Mouse (Mus musculus) megakaryocyte, embryonic 14.5 days (primary cell): ENCODE results near the gene Pcdh9. TPM values are rescaled to one million over a fixed set of nuclear protein-coding genes. Genes with fewer than 3 reads are reported as not detected.

Source experiments
- H3K27me3 ChIP-seq: replicated peaks from 2 replicates; pipeline ENCODE3; 2012; ENCODE audit warnings: inconsistent platforms
- H3K36me3 ChIP-seq: replicated peaks from 2 replicates; pipeline ENCODE3; 2012; ENCODE audit warnings: low read length, inconsistent platforms, mixed read lengths
- H3K4me1 ChIP-seq: 2 replicates; pipeline ENCODE4 v1.6.1; 2012; ENCODE audit warnings: inconsistent platforms
- H3K4me3 ChIP-seq: replicated peaks from 2 replicates; pipeline ENCODE3; 2012; ENCODE audit warnings: moderate library complexity, mild to moderate bottlenecking, inconsistent platforms
- H3K9me3 ChIP-seq: 2 replicates; pipeline ENCODE4 v1.6.1; 2012; ENCODE audit warnings: inconsistent platforms
- FLI1 ChIP-seq: IDR thresholded peaks from 2 replicates; pipeline ENCODE4 v1.6.1; 2012; ENCODE audit warnings: low read length, inconsistent platforms, mixed read lengths
- GATA1 ChIP-seq: IDR thresholded peaks from 3 replicates; pipeline ENCODE4 v1.6.1; 2012; ENCODE audit warnings: mixed read lengths, low read length, inconsistent platforms, borderline replicate concordance
- polyA plus RNA-seq: library from polyadenylated mRNA; stranded (reverse); fragments of >175 nt; gene quantifications from 2 replicates; pipeline ENCODE4 v1.2.3, GENCODE M21; 2012; ENCODE audit warnings: low replicate concordance; ENCODE audit not compliant: insufficient read depth

Gene Pcdh9
- polyA plus RNA-seq: not detected in 2 replicates

DNA sequence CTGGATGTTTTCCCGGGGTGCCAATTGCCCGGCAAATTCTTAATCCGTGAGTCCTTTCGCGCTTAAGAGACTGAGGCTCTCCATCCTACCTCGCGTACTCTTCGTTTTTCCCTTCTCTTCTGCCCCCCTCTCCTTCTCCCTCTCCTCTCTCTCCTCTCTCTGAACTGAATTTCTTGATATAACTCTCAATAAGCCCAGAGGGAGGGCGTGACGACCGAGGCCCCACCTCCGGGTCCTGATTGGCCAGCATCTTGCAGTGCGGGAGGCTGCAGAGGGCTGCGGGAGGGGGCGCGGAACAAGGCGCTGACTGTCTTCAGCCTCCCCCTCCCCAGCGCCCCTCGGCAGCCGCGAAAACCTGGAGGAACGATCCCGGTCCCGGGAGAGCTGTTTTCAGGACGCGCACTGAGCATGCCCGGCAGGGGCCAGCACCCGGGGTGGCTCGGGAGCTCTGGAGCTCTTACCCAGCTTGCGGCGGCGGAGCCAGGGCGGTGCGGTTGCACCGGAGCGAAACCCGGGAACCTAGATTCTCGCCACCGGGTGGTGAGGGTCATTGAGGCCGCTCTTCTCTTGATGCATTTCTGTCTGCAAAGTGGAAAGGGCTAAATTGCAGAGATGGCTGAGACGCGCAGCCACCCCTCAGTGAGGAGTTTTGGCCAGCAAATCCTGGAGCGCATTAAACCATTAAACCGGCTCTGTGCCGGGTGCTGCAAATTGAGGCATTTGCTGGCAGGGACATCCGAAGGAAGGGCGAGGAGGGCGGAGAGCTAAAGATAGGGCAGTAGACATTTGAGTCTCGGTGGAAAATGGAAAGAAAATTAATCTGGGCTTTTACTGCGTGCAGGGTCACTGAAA lies at the start of gene Pcdh9:
Gene Pcdh9 (minus strand): TSS at position 161 of the 852 bp plus-strand sequence.
- Histone ChIP-seq H3K9me3 (no peaks in the 10 kb centered on the region), H3K4me1 (peaks cover 23% of the 10 kb centered on the region), H3K27me3 (peaks cover 31% of the 10 kb centered on the region), H3K4me3 (peak within 1 kb of the TSS; percentile 89), H3K36me3 (no peaks in the 10 kb centered on the region)
- no peak for TF ChIP-seq GATA1
- no peak for TF ChIP-seq FLI1

DNA sequence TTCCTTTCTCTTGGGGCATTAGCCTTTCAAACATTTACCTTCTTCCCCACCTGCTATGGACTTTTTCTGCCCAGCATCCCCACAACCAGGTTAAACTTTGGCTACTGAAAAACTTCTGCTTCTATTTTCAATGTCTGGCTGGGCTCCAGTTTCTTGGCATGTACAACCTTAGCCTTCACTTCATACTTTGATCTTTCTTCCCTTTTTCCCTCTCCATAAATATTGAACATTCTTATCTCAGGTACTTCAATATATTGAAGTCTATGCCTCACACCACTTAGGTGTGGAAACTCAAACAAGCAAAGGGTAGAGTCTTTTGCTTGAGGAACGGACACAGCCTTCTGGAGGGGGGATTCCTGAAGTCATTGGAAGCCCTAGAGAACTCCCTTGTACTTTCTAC lies 16.4 kb upstream of the Pcdh9 start:
- H3K4me3 ChIP-seq: no peak overlapping the region
- no peaks in the 10 kb centered on the region for H3K4me1 ChIP-seq
- no peaks in the 10 kb centered on the region for H3K36me3 ChIP-seq
- 0 out of 2 replicates have a peak, but pooled peaks cover 4% of the 10 kb centered on the region for H3K9me3 ChIP-seq
- TF ChIP-seq GATA1: no peak
- no peaks in the 10 kb centered on the region for H3K27me3 ChIP-seq

DNA sequence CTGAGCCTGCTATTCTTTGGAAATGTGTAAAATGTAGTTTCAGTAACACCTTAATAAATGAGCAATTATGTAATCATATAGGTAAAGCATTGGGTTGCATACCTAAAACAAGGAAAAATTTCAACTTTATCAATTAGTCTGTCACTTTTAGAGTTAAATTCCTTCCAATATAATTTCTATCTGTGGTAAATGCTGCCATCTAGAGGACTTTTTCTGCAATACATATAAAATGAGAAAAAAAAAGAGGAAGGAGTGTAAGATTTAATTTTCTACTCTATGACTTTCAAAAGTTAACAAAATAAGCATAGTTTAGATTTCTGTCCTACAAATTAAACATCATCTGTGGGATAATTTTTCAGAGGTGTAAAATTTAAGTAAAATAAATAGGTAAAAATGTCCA lies 8.1 kb upstream of the Pcdh9 start:
- Histone ChIP-seq H3K36me3 (no peaks in the 10 kb centered on the region), H3K9me3 (no peaks in the 10 kb centered on the region), H3K4me1 (no peaks in the 10 kb centered on the region), H3K27me3 (no peaks in the 10 kb centered on the region), H3K4me3 (no peak overlapping the region)
- TF ChIP-seq FLI1: no peak
- TF ChIP-seq GATA1: no peak

DNA sequence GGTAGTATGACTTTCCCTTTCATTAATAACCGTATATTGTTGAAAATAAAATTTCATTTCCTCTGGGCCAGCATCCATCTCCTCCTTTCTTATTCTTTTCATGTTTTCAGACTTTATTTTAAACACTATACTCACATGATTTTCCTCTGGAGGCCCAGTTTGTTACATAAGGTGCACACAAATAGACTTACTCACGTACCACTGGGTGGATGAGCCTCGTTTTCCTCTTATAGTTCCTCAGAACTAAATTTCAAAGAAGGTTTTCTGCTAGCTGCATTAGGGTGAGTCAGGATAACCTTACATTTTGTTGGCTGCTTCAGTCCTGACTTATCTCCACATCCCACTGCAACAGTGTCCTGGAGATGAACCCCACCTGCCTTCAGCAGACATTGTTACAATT lies 4.7 kb upstream of the Pcdh9 start:
- no peaks in the 10 kb centered on the region for H3K36me3 ChIP-seq
- H3K9me3 ChIP-seq: no peaks in the 10 kb centered on the region
- H3K4me1 ChIP-seq: peaks cover 15% of the 10 kb centered on the region
- H3K27me3 ChIP-seq: peaks cover 18% of the 10 kb centered on the region
- H3K4me3 ChIP-seq: no peak overlapping the region
- TF ChIP-seq FLI1: no peak
- TF ChIP-seq GATA1: no peak

- Histone ChIP-seq H3K4me1 (peaks cover 23% of the 10 kb centered on the region), H3K27me3 (peaks cover 31% of the 10 kb centered on the region), H3K36me3 (no peaks in the 10 kb centered on the region), H3K9me3 (no peaks in the 10 kb centered on the region), H3K4me3 (peak overlapping the region; percentile 89)
- TF ChIP-seq GATA1 (no peak), FLI1 (no peak)
Observed at GRCm38 (mm10) chr14:93891371-93891746, 880 bp upstream of the Pcdh9 start.

DNA sequence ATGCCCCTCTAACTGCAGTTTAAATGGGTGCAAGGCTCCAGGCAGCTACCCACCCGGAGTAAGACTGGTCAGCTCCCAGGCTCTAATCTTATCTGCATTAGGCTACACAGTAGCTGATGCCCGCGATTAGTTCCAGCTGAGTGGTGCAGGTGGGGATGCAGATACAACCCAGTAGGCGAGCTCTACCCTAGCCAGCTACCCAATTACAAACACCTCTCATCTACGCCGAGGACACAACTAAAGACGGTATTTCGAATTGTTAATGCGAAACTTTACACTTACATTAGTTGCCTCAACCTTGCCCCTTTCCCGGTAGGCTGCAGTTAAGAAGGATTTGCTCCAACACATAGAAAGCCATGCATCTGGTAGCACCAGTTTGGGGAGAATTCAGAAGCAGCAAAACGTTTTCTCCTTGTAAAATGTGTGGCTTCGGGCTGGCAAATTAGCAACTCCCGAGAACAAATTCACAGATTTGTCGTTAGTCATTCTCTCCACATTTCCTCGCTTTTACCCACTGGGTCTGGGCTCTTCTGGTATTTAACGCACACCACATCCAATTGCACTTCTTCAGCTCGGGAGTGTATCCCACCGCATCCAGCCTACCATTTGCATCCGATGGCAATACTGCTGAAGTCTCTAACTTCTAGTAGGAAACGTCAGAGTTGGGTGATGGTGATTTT lies 500 bp downstream of the Pcdh9 start:
- peaks cover 23% of the 10 kb centered on the region for H3K4me1 ChIP-seq
- peak overlapping the region; percentile 89 for H3K4me3 ChIP-seq
- peaks cover 31% of the 10 kb centered on the region for H3K27me3 ChIP-seq
- no peaks in the 10 kb centered on the region for H3K9me3 ChIP-seq
- no peaks in the 10 kb centered on the region for H3K36me3 ChIP-seq
- TF ChIP-seq FLI1: no peak
- TF ChIP-seq GATA1: no peak

DNA sequence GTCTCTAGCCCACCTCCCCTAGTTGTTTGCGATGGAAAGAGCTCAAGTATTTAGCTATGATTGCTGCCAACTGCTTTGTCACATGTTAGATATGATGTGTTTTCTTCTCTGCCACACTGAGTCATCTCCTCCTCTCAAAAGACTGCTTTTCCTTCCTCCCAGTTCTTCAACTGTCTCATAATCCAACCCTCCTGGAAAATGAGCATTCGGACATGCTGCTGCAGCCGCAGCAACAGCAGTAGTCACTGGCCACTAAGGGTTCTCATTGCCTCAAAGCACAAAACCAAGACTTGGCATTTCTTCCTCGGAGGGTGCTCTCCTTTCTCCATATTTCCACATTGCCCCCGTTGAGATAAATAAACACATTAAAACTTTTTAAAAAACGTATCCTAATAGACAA lies 1.2 kb downstream of the Pcdh9 start:
- H3K27me3 ChIP-seq: peaks cover 31% of the 10 kb centered on the region
- no peak for TF ChIP-seq FLI1
- no peaks in the 10 kb centered on the region for H3K9me3 ChIP-seq
- no peaks in the 10 kb centered on the region for H3K36me3 ChIP-seq
- H3K4me3 ChIP-seq: no peak overlapping the region
- peaks cover 23% of the 10 kb centered on the region for H3K4me1 ChIP-seq

- H3K36me3 ChIP-seq: no peaks in the 10 kb centered on the region
- TF ChIP-seq FLI1 (no peak), GATA1 (no peak)
Observed at GRCm38 (mm10) chr14:93888346-93888745, 2.1 kb downstream of the Pcdh9 start.

DNA sequence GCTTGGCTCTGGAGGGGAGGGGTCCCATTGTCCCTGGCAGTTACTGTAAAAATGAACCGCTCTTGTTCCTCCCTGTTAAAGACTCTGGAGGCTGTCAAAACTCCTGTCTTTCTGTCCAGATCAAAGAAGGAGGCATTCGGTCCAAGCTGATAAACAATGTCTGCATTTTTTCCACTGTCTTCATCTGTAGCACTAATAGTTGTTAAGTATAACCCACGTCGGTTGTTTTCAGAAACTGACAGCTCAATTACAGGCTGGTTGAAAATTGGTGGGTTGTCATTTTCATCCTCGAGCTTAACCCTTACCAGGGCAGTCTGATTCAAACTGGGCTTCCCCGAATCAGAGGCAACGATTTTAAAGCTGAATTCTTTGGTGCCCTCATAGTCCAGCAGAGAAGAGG lies 3.4 kb downstream of the Pcdh9 start:
- Histone ChIP-seq H3K4me1 (peaks cover 23% of the 10 kb centered on the region), H3K9me3 (no peaks in the 10 kb centered on the region), H3K36me3 (no peaks in the 10 kb centered on the region), H3K4me3 (no peak overlapping the region), H3K27me3 (peaks cover 30% of the 10 kb centered on the region)
- TF ChIP-seq FLI1 (no peak), GATA1 (no peak)

More at GRCm38 (mm10) chr14:93888346-93888745, 2.1 kb downstream of the Pcdh9 start:
- peaks cover 23% of the 10 kb centered on the region for H3K4me1 ChIP-seq
- H3K4me3 ChIP-seq: no peak overlapping the region
- H3K9me3 ChIP-seq: no peaks in the 10 kb centered on the region
- peaks cover 31% of the 10 kb centered on the region for H3K27me3 ChIP-seq

- peaks cover 17% of the 10 kb centered on the region for H3K27me3 ChIP-seq
- no peak for TF ChIP-seq FLI1
- H3K4me3 ChIP-seq: no peak overlapping the region
- H3K4me1 ChIP-seq: peaks cover 13% of the 10 kb centered on the region
- H3K36me3 ChIP-seq: no peaks in the 10 kb centered on the region
- no peaks in the 10 kb centered on the region for H3K9me3 ChIP-seq
Observed at GRCm38 (mm10) chr14:93885551-93886084, 4.9 kb downstream of the Pcdh9 start.
